Mouse (Mus musculus) skeletal muscle tissue, adult 2 months (tissue): ENCODE measurements at regions not wholly inside any gene's neighbourhood (a gene's known extent, or its start where the extent isn't known, plus 50 kb on each side); places are given as distances from the start of the nearest gene placed in this dataset.

ENCODE experiments used
- DNase-seq: peaks from one replicate; pipeline ENCODE4 v3.0.0-alpha.2; 2012; ENCODE audit warnings: low read depth, low spot score

DNA sequence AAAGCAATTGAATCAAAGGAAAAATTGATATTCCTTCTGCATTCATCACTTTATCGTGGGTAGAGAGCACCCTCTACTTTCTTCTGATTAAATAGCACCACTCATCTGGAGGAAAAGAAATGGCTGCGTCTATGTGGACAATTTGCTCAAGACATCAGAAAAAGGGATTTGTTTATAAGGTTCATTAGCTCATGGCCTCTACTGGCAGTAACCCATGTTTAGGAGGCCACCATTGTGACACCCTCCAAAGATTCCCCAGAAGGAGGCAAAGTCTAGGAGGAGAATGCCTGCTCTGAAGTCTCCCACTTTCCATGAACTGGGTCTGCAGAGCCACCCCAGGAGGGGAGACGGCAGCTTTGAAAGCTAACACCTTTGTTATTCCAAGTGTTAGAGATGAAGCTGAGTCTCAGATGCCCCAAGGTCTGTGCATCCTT, 147.2 kb upstream of the Plscr5 start:
- no peak for DNase-seq

DNA sequence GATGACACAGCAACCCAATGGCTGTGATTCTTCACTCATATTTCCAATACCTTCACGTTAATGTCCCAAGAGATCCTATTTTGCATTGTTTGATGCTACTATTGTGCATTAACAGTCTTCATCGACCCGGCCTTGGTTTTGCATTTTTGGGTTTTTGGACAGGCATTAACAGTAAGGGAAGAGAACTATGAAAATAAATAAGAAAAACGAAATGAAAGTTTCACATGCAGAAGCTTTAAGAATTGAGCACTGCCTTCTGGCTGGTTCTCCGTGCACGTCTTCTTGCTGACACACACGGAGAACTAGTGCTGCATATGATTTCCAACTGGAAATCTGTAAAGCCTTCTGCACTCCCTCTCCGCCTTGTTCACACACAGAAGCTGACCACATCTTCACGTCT, 148.6 kb upstream of the Plscr5 start:
- no peak for DNase-seq

DNA sequence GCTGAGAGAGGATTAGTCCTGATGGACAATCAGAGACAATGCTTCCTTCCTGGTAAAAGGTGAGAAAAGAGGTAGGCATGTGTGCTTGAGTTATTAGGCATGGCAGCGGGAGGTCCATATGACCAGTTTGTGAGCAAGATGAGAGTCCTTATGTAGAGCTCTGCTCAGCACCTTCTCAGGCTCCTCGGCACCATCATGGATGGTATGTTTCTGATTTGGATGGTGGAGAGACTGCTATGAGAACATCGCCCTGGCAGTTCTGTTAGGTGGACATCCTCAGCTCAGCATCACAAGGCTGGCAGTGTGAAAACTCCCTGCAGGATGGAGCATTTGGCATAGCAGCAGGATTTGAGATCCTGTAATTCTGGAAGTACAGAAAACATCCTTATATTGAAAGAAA, 176.2 kb upstream of the Plscr5 start:
- DNase-seq = no peak

DNA sequence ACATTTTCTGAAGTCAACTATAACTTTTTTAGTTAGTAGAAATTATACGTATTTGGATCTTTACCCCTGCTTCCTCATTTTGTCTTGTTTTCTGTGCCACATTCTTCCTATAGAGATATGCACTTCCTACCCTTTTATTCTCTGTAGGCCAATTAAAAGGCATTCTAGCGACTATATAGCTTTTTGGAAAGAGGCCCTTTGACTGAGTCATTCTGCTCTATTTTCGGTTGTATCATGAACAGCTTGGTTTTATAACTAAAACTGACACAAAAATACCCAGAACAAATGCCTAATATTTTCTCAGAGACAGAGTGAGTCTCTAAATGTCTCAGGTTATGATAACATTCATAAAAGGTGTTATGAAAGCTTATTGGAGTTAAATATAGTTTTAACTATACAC, 176.8 kb upstream of the Plscr5 start:
- no peak for DNase-seq

DNA sequence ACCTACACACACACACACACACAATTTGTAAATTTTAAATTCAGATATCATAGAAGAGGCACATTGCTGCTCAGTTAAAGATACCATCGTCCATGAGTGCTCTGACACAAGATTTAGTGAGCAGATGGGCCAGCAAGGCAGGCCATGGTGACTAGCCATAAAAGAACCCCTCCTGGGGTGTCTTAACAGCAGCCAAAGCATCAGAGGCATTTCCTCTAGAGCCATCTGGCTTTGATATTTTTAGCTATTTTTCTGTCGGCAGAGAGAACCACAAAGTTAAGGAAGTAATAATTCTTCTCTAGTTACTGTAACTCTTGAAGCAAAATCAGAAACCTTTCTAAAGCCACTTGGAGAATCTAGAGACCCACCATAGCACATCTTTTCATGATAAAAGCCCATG, 204.5 kb upstream of the Plscr5 start:
- no peak for DNase-seq

DNA sequence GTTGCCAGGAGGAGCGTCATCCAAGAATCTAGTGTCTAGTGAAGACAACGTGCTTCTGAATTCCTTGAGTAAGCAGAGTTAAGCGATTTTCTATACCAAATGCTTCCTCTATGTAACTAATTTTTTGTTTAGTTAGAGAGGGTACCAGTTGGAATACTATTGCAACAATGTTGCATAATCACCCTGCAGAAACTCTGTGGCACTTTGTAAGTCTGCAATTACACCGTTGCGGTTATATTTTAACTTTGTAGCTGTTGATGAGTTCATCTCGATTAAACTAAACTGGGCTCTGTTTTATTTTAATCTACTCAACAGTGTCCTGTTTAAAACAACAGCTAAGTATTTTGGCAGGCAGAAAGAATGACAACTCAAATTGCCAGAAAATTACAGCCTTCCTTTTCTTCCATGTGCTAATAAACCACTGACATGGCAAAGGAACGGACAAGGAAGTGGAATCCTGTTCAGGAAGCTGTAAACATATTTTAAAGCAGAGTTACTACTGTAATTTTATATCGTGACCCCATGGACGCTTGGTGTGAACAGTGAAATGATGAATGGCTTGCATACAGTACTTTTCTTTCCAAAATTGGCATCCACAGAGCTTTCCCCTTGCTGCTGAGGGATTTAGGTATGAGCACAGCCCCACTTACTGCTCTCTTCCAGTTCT, 210.6 kb upstream of the Plscr5 start:
- no peak for DNase-seq

DNA sequence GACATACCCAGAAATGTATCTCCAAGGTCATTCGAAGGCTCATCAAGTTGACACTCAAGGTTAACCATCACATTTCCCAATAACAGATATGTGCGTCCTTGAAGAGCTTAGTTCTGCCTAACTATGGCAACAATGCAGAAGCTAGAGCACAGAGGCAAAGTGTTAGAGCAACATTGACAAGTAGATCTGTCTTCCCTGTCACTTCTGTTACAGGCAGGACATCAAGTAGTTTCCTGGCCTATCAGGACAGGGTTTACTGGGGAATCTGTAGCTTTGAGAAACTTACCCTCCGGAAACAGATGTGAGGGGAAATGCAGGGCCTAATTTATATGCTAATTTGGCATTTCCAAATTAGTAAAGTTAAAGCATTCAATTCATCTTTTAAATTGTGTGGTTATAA, 211.2 kb upstream of the Plscr5 start:
- no peak for DNase-seq

DNA sequence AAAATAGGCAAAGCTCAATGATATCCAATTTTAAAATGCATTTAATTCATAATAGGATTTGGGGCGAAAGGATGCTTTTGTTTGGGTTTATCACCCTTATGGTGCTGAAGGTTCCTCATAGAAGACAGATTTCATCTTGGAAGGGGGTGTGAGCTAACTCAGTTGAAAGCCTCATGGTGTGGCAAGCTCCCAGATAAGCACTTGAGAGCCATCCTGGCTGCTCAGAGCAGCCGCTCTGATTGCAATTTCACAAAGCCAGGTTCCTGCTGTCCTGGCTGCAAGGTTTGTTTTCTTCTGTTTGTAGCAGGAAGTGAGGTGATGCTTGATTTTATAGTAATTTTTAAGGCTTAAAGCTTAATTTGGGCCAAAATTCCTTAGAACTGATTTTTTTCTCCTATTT, 228.7 kb upstream of the Plscr5 start:
- DNase-seq = no peak

DNA sequence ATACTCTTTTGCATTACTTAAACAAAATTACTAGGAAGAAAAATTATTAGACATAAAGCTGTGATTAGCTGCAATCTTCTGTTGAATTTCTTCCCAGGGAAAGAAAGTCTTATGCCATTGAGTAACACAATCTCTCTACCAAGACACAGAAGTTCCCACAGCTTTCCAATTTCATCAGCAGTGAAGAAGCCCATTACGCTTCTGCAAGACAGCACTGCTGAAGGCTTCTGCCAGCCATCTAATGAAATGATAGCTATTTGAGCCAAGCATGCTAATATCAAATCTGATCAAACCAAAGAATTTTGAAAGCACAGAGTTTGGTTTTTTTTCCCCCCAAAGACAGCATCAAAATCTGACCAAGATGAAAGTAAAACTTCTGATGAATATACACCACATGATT, 230.0 kb upstream of the Plscr5 start:
- DNase-seq = no peak

DNA sequence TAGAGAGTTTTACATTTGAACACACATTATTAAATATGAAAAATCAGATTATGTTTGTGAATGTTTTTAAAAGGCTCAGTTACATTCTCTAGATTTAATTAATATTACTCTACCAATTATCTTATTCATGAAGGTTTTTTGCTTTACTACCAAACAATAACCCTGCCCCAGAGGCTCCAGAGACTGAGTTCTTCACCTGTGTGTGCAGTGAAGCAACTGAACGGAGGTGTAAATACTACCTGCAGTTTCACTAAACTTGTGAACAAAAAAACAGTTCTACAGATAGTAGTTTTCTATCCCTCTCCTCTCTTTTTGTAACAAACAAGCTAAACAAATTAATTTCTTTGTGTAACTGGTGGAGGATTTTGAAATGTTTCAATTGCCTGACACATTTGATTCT, 231.1 kb upstream of the Plscr5 start:
- DNase-seq = no peak

DNA sequence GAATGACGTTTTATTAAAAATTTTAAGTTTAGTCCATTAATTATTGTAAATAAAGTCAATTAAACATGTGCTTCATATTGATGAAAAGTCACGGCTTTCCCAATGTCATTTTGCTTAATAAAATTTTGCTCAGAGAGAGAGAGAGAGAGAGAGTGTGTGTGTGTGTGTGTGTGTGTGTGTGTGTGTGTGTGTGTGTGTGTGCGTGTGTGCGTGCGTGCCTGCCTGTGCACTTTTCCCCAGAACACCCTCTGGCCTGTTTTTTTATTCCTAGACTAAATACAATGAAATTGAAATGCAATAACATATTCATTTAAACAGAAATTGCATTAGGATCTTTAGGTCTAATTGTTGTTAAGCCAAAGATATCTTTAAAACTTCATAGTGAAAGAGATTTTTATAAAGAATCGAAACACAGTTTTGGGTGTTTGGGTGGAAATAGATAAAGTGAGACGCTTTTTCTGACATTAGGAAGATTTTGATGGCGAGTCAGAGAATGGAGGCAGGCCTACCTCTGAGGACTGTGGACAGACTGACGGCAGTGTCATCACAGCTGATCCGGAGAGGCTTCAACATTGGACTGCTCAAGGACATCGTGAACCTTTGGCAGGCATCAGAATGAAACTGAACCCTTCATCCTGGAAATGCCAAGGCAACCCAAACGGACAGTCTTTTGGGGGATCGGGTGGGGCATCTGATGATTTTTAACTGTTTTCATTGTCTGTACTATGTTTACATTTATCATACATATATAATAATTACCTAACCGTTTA, 232.0 kb upstream of the Plscr5 start:
- DNase-seq = no peak

DNA sequence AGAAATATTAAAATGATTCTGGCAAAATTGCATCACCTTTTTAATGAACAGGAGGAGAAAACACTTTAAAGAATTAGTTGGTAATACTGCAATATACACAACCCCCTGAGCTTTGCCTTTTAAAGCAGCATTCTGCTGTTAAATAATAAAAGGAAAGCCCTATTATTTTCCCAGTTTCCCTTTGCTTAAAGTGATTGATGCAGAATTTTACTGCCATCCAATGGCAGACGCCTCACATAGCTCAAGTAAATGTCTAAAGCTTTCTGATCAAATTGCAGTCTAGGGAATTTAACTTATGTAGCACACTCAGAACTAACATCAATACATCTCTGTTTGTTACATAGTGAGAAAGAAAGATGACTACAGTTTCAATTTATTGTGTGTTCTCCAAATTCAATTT, 233.1 kb upstream of the Plscr5 start:
- no peak for DNase-seq

DNA sequence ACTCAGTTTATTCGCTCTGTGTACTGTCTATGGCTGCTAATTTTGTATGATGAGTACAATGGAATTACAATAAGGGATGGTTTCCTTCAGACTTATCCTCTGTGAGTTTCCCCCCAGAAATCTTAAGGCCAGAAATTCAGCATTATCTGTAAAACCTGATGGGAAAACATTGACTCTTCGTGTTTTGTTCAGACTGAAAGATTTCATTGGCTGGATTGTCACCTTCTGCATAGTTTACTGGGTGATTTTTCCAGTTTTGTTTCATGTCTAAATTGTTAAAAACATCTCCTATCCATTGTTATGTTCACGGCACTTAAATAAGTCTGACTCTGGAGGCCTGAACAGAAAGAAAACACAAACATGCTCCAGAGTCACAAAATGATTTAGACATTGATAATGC, 233.7 kb upstream of the Plscr5 start:
- no peak for DNase-seq

DNA sequence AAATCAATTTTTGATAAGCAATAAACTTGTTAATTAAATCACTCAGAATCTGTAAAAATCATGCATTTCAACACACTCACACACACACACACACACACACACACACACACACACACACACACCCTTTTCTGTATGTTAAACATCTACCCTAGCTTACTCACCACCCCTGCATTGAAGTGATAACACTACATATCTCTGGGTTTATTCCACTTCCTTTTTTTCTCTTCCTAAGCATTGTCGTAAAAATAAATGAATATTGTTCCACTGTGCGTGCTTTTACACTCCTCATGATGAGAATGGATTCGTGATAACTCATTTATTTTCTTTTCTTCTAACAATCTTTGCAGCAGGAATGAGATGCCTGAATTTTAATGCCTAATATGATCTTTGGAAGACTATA, 234.3 kb upstream of the Plscr5 start:
- no peak for DNase-seq

DNA sequence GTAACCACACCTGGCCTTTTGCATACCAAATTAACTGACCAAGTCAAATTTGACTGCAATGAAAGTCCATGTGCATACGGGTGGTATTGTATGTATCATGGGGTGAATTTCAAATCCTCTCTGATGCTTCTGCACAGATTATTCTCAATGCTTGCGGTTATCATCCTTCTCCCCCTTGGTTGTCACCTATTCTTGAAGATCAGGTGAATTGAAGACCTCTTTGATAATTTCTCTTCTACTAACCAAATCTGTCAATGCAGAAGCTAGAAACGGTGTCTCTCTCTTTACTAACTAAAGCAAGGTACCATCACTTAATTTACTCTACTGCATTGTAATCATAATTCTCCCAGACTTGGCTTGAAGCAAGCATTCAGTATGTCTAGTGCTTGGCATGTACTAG, 235.7 kb upstream of the Plscr5 start:
- no peak for DNase-seq

DNA sequence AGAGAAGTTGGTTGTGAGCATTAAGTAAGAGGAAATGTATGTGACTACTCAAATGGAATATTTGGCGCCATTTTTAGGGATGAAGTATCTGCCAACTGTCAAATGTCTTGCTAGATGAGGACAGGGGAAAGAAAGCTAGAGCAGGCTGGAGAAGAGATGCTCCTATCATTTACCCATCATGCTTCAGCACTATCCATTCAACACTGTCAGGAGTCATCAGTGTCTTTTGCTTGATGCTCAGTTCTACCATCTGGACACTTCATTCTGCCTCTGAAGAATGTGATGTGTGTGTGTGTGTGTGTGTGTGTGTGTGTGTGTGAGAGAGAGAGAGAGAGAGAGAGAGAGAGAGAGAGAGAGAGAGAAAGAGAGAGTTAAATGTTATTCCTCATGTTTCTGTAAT, 244.0 kb upstream of the Plscr5 start:
- DNase-seq = no peak

DNA sequence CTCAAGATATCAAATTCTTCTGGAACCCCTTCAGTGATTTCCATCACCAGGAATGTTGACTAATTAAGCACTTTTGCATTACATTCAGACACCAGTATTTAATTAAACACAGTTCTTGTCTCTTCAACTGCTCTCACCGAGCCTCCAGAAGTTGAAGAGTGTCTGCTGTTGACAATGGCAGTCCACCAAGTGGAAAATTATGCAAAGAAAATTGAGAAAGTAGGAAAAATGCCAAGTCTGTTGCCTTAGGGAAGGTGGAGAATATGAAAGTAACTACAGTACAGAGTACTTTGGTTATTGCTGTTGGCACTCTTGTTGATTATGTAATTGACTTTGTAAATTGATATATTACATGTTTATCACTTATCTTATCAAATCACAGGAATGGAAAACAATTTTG, 250.7 kb upstream of the Plscr5 start:
- DNase-seq = no peak

DNA sequence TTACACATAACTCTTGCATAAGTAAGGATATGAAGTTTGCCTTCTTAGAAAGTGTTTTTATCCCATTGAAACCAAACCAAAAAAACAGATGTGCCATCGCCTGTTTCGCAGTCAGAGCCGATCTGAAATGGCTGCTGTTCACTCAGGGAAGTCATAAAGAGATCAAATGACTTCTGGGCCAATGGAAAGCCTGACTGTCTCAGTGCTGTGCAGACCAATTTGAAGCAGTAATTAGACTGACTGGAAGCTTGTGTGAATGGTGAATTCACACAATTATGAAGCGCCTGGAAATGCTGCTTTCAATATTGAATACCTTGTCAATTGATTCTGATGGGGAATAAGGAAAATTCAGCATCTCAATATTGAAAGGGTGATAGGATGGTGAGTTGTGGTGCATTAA, 254.0 kb upstream of the Plscr5 start:
- no peak for DNase-seq

DNA sequence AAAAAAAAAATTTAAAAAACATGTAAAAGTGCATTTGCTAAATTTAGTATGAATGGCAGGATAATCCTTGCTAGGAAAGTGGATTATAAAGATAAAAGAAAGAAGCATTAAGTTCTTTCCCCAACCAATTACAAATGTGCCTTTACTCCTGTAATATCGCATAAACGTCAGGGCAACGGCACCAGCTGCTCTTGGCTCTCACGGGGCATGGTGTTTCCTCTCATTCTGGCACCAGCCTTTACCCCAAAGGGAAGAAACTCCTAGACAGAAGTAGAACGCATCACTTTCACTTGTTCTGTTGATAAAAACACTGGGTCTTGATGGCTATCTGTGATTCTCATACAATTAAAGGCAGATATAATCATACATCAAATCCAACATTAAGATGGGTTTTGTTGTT, 288.7 kb upstream of the Plscr5 start:
- no peak for DNase-seq

DNA sequence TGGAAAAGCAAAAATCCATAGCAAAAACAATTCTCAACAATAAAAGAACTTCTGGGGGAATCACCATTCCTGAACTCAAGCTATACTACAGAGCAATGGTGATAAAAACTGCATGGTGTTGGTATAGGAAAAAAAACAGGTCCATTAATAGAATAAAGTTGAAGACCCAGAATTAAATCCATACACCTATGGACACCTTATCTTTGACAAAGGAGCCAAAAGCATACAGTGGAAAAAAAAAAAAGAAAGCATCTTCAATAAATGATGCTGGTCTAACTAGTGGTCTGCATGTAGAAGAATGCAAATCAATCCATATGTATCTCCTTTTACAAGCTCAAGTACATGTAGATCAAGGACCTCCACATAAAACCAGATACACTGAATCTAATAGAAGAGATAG, 291.8 kb upstream of the Plscr5 start:
- no peak for DNase-seq

DNA sequence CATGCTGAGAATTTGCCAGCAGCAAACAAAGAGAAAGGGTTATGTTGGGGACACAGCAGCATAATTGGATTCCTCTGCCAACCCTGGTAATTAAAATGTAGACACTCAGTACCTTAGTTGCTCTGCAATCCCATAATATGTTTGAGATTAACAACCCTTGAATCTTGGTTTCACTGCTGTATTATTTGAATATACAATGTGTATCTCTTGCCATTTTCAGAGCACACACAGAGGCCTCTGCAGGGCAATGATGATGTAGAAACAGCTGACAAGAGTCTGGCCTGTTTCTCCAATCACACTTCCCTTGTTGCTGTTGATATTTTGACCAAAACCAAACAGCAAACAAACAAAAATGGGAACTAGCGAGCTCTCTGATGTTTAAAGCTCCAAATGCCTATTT, 315.9 kb upstream of the Plscr5 start:
- DNase-seq = no peak

DNA sequence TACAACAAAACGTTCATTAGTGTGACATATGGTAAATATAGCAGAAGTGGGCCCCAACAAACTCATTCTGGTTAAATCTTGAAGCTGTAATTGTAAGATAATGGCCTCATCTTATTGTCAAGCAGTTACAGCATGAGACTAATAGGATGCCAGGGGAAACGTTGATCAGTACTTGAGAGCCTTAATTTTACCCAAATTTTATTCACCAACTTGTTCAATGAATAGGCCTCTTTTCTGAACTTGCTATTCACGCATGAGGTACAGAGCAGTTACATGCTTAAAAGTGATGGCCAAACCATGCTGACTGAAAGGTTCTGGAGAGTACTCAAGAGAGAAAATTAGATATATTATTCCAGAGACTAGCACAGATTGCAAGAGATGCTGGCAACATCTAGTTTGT, 361.2 kb upstream of the Plscr5 start:
- no peak for DNase-seq

DNA sequence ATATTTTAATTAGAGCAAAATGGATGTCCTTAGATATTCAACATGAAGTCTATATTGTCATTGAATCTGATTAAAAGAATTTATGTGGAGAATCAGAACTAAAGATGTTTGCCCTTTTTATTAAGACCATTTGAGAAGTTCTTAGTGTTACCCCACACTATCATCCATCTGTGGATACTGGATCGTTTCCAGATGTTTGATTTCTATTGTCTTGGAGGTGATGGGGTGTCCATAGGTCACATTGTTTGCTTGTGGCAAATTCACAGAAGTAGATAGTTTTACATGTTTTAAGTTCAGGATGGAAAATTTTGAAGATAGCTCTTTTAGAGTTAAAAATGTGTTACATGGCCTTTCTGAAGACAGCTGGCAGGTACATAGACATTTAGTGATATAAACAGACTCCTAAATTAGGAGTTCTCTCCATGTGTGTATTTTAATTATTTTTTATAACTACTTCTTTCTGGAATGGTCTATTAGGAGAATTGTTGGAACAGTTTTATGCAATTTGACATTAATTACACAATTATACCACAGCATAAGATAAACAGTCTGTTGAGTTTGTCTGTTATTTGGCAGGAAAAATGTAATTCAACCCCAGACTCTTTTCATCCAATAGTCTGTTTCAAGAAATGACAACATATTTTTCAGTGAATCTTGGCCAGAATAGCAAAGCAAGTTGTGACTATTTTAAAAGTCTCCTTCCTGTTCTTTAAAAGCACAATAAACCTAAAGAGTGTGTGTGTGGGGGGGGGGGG, 368.8 kb upstream of the Plscr5 start:
- DNase-seq = no peak
